Mouse (Mus musculus) cerebellum, adult 2 months (tissue): ENCODE data around the gene Gm49396.

Source experiments
- CTCF ChIP-seq: fragments of 200-500 bp; IDR thresholded peaks from 2 replicates; pipeline ENCODE4 v1.5.1; 2011; ENCODE audit warnings: low read depth, mild to moderate bottlenecking, control low read depth, low read length, moderate library complexity, borderline replicate concordance; ENCODE audit not compliant: insufficient read depth
- POLR2A ChIP-seq: fragments of 200-500 bp; IDR thresholded peaks from 2 replicates; pipeline ENCODE4 v1.6.1; 2011; ENCODE audit warnings: low read length, control low read depth, borderline replicate concordance; ENCODE audit not compliant: insufficient read depth

DNA sequence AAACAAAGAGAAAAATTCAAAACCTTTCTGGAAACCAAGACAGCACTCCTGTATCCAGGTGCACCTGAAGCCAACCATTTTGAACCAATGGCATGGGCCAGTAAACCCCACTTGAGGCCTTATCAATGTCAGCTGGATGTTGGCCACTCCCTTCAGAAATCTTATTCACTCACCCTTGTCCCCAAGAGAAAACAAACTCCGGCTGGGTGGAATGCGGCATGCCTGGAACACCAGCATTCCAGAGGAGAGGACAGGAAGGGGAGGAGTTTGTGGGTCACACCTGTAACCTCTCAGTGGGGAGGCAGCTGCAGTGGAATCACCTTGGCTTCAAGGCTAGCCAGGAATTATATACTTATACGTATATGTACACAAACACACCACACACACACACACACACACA lies 39.4 kb downstream of the Gm49396 start:
- no peak for TF ChIP-seq POLR2A
- TF ChIP-seq CTCF: no peak
